Mouse (Mus musculus) adipocyte (in vitro differentiated cells): ENCODE data around the gene Krt80.
A peak's percentile ranks its signal among the peaks of the same experiment; 100 is the strongest.

Experiments
- DNase-seq: peaks from one replicate; pipeline ENCODE4 v3.0.0-alpha.2; 2016; ENCODE audit warnings: low spot score

The Krt80 gene

GRCm38 (mm10) chr15:101317814-101318500 lies 52.0 kb downstream of the Krt80 start:
- DNase-seq, result no peak

GRCm38 (mm10) chr15:101316913-101317813 lies 52.8 kb downstream of the Krt80 start:
- no peak for DNase-seq

- no peak for DNase-seq
Measured at GRCm38 (mm10) chr15:101316279-101316912, 53.6 kb downstream of the Krt80 start.

GRCm38 (mm10) chr15:101315832-101316231 lies 54.1 kb downstream of the Krt80 start:
- peak; percentile 91 for DNase-seq

GRCm38 (mm10) chr15:101315378-101315777 lies 54.6 kb downstream of the Krt80 start:
- no peak for DNase-seq

GRCm38 (mm10) chr15:101312006-101312405 lies 58.0 kb downstream of the Krt80 start:
- DNase-seq, result no peak

GRCm38 (mm10) chr15:101311087-101311770 lies 58.7 kb downstream of the Krt80 start:
- no peak for DNase-seq

GRCm38 (mm10) chr15:101309493-101309892 lies 60.5 kb downstream of the Krt80 start:
- no peak for DNase-seq

- DNase-seq, result peak; percentile 46
Measured at GRCm38 (mm10) chr15:101308440-101309348, 61.3 kb downstream of the Krt80 start.

GRCm38 (mm10) chr15:101306459-101306858 lies 63.5 kb downstream of the Krt80 start:
- DNase-seq, result no peak

- DNase-seq, result no peak
Measured at GRCm38 (mm10) chr15:101303830-101304229, 66.1 kb downstream of the Krt80 start.

GRCm38 (mm10) chr15:101302201-101302600 lies 67.8 kb downstream of the Krt80 start:
- no peak for DNase-seq

- DNase-seq, result no peak
Measured at GRCm38 (mm10) chr15:101300128-101300527, 69.8 kb downstream of the Krt80 start.

GRCm38 (mm10) chr15:101299480-101299960 lies 70.4 kb downstream of the Krt80 start:
- no peak for DNase-seq

- no peak for DNase-seq
Measured at GRCm38 (mm10) chr15:101298550-101298949, 71.4 kb downstream of the Krt80 start.

- no peak for DNase-seq
Measured at GRCm38 (mm10) chr15:101297988-101298387, 72.0 kb downstream of the Krt80 start.
